Mouse (Mus musculus) stomach, postnatal 0 days (tissue): ENCODE results near the gene Mettl7a1. TPM values are rescaled to one million over a fixed set of nuclear protein-coding genes. Genes with fewer than 3 reads are reported as not detected.
"Not testable (repeated sequence)": the region's sequence is repeated elsewhere in the genome, so short reads cannot be mapped to it uniquely, and the experiment has no call there.

Experiments
- ATAC-seq: fragments of 200-750 bp; cut with Nextera tagmentation; 2 replicates; pipeline ENCODE4 v1.8.0; 2017; ENCODE audit not compliant: low FRiP score, low TSS enrichment
- DNase-seq: peaks from one replicate; pipeline ENCODE4 v3.0.0-alpha.2; 2016; ENCODE audit warnings: low spot score
- H3K27ac ChIP-seq: fragments of 300-500 bp; sonication (generic); replicated peaks from 2 replicates; pipeline ENCODE4 v1.5.1; 2014; ENCODE audit warnings: mild to moderate bottlenecking, control low read depth
- H3K27me3 ChIP-seq: fragments of 300-500 bp; sonication (generic); 2 replicates; pipeline ENCODE4 v1.6.1; 2014; ENCODE audit warnings: low read length; ENCODE audit not compliant: control insufficient read depth, insufficient read depth
- H3K36me3 ChIP-seq: fragments of 300-500 bp; sonication (generic); 2 replicates; pipeline ENCODE4 v1.6.1; 2014; ENCODE audit warnings: low read length, mixed read lengths; ENCODE audit not compliant: control insufficient read depth, insufficient read depth
- H3K4me1 ChIP-seq: fragments of 300-500 bp; sonication (generic); replicated peaks from 2 replicates; pipeline ENCODE4 v1.6.1; 2014; ENCODE audit warnings: antibody characterized with exemption; ENCODE audit not compliant: control insufficient read depth, insufficient read depth
- H3K4me2 ChIP-seq: fragments of 300-500 bp; sonication (generic); replicated peaks from 2 replicates; pipeline ENCODE4 v1.6.1; 2014; ENCODE audit warnings: low read depth, mild to moderate bottlenecking, control low read depth, moderate library complexity
- H3K4me3 ChIP-seq: fragments of 300-500 bp; sonication (generic); 2 replicates; pipeline ENCODE4 v1.5.1; 2014; ENCODE audit warnings: low read depth, low read length, control low read depth
- H3K9ac ChIP-seq: fragments of 300-500 bp; sonication (generic); 2 replicates; pipeline ENCODE4 v1.6.1; 2014; ENCODE audit warnings: mild to moderate bottlenecking, low read length, control low read depth, mixed read lengths
- H3K9me3 ChIP-seq: fragments of 300-500 bp; sonication (generic); 2 replicates; pipeline ENCODE4 v1.6.1; 2016; ENCODE audit warnings: low read length; ENCODE audit not compliant: control insufficient read depth
- CTCF ChIP-seq: IDR thresholded peaks from 2 replicates; pipeline ENCODE4 v1.5.1; 2016; ENCODE audit warnings: antibody characterized with exemption, low read depth, mild to moderate bottlenecking, moderate library complexity
- EP300 ChIP-seq: optimal IDR thresholded peaks from 2 replicates; pipeline ENCODE3; 2016; ENCODE audit warnings: antibody characterized with exemption
- WGBS: fragments of 180-500 bp; shearing (Covaris S2); extraction: QIAGEN DNeasy Blood & Tissue Kit; methylation state at CpG from one replicate; pipeline ENCODE4 v1.1.7; 2014; 5-methylcytosine and 5-hydroxymethylcytosine counted together
- polyA plus RNA-seq: library from polyadenylated mRNA; unstranded; fragments of >200 nt; fragmentation: Nextera tagmentation; extraction: Ambion mirVana; gene quantifications from 2 replicates; pipeline ENCODE4 v1.2.1, GENCODE M21; 2015

Gene Mettl7a1
- polyA plus RNA-seq, 1 experiment from 2014 or later = 9.1 TPM

DNA sequence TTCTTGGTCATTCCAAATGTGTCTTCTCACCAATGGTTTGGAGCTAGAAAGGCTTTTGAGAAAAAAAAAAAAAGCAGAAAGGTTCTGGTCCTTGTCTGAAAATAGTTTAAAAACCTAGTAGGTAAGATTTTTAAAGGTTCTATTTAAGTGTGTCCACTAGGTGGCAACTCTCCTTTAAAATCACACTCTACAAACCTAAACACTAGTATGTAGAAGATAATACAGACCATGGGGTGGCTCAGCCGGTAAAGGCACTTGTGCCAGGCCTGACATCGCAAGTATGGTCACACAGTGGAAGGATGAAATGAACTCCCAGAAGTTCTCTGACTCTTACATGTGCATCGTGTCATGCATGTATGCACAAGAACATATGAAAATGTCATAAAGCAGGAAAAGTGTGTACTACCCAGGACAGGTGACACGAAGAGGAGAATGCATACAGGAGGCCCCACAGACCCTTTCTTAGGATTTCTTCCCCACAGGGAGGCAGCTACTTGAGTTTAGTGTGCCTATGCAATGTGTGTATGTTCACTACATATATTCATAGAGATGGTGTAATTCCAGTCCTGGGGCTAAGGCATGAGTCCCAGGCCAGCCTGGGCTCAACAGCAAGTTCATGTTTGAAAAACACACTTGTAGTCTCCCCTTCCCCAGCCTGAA, 40.6 kb upstream of the Mettl7a1 start:
- no peaks in the 10 kb centered on the region for H3K4me1 ChIP-seq
- no peaks in the 10 kb centered on the region for H3K27me3 ChIP-seq
- H3K9ac ChIP-seq = no peak overlapping the region
- WGBS = 25% methylated on average over 4 of the region's 4 CpGs
- DNase-seq (no peak), ATAC-seq (no peak)
- H3K4me2 ChIP-seq = no peak overlapping the region
- H3K4me3 ChIP-seq = no peak overlapping the region
- H3K9me3 ChIP-seq = no peaks in the 10 kb centered on the region
- TF ChIP-seq EP300 (no peak), CTCF (peak; percentile 72)
- no peaks in the 10 kb centered on the region for H3K36me3 ChIP-seq
- no peak overlapping the region for H3K27ac ChIP-seq

DNA sequence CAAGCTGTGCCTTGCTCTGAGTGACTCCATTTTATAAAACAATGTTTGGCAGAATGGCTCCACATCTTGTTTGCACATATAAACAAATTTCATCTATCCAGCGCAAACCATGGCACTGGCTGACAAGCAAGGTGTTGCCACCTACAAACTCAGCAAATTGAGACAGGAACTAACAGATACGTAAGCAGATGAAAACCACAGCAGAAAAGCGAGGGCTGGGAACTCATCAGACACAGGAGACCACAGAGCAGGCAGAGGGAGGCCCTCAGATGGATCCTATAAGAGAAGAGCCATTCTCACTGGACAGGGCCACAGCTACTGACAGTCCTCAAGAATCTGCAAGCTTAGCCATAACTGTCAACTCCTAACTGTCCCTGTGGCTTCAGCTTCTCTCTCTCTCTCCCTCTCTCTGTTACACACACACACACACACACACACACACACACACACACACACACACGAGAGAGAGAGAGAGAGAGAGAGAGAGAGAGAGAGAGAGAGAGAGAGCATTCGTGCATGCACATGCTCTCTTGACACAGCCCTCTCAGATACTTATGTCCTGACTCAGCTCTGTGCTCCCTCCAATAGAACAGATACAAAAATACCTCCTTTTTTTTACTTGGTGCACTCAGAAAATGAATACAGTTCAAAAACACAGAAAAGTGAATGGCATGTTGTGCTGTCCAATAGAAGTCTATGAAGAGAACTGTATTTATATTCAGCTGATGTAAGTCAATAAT, 38.2 kb upstream of the Mettl7a1 start:
- Histone ChIP-seq H3K27ac (no peak overlapping the region), H3K36me3 (no peaks in the 10 kb centered on the region), H3K4me3 (no peak overlapping the region), H3K9ac (no peak overlapping the region), H3K27me3 (no peaks in the 10 kb centered on the region), H3K4me2 (no peak overlapping the region), H3K4me1 (no peaks in the 10 kb centered on the region), H3K9me3 (no peaks in the 10 kb centered on the region)
- WGBS = 65% methylated on average over 5 of the region's 5 CpGs
- no peak for TF ChIP-seq CTCF
- TF ChIP-seq EP300 = no peak
- ATAC-seq = no peak
- no peak for DNase-seq

DNA sequence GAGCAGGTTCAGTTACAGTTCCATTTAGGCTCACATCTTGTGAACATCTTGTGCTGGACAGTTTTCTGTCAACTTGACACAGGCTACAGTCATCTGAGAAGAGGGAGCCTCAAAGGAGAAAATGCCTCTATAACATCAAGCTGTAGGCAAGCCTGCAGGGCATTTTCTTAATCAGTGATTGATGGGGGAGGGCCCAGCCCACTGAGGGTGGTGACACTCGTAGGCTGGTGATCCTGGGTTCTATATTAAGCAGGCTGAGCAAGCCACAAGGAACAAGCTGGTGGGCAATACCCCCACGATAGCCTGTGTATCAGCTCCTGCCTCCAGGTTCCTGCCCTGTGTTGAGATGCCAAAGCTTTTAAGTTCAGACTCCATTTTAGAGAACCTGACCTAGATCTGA, 35.0 kb upstream of the Mettl7a1 start:
- no peak overlapping the region for H3K27ac ChIP-seq
- whole genome bisulfite sequencing = 69% methylated on average over 2 of the region's 2 CpGs
- DNase-seq (no peak), ATAC-seq (no peak)
- no peaks in the 10 kb centered on the region for H3K27me3 ChIP-seq
- no peaks in the 10 kb centered on the region for H3K4me1 ChIP-seq
- no peaks in the 10 kb centered on the region for H3K36me3 ChIP-seq
- no peaks in the 10 kb centered on the region for H3K9me3 ChIP-seq
- H3K9ac ChIP-seq = no peak overlapping the region
- TF ChIP-seq EP300 = no peak
- no peak for TF ChIP-seq CTCF
- no peak overlapping the region for H3K4me3 ChIP-seq
- H3K4me2 ChIP-seq = no peak overlapping the region

DNA sequence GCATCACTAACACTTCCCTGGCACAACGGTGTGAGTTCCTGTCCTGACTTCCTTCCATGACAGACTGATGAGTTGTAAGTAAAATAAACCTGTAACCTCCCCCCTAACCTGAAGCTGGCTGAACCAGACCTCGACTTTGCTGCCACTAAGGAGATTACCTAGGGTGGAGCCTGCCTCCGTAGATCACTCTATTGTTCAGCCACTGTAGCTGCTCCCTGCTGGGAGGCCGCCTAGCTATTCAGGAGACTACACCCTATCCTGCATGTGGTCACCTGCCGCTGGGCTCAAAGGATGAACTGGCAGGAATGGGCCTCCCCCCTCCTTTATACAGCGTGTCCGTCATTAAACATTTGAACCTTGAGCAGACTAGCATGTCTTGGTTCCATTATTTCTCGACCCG, 34.2 kb upstream of the Mettl7a1 start:
- no peak overlapping the region for H3K27ac ChIP-seq
- H3K27me3 ChIP-seq = no peaks in the 10 kb centered on the region
- no peak overlapping the region for H3K4me3 ChIP-seq
- H3K9me3 ChIP-seq = no peaks in the 10 kb centered on the region
- H3K4me1 ChIP-seq = no peaks in the 10 kb centered on the region
- no peak for TF ChIP-seq EP300
- TF ChIP-seq CTCF = no peak
- H3K9ac ChIP-seq = no peak overlapping the region
- no peaks in the 10 kb centered on the region for H3K36me3 ChIP-seq
- 29% methylated on average over 9 of the region's 9 CpGs for WGBS
- no peak overlapping the region for H3K4me2 ChIP-seq
- DNase-seq = peak; percentile 25
- no peak for ATAC-seq

DNA sequence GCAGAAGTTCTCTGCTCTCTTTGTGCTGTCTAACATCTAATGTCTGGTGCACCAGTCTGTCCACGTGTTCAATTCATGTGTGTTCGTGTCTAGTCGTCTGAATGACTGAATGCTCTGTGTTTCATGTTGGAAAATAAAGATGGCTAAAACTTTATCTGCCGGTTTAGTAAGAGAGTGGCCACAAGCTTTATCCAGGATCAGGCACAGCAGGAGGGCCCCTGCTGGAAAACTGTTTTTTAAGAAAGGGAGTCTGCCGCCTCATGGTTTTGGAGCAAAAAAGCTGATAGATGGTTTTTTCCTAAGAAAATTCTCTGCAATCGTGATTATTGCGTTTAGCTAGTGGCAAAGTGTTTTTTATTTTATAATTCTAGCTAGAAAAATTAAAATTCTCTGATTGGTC, 33.3 kb upstream of the Mettl7a1 start:
- not testable (repeated sequence) for ATAC-seq, DNase-seq
- 43% methylated on average over 7 of the region's 7 CpGs for WGBS

DNA sequence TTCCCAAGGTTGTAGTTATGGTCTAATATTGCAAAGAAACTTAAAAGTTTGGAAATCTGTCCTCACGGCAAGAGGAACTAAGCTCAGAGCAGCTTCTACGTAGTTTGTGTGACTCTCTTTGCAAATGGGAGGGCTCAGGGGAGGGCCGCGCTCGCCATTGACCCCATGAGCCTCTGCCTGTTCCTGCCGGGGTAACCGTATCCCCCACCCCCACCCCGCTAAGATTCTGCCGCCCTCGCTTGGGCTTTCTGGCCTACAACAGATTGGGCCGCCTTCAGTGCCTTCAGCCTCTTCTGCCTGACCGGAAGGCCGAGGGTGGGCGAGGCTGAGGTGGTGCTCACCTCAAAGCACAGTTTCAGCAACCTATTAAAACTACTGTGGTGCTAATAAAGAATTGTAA, 32.5 kb upstream of the Mettl7a1 start:
- Histone ChIP-seq H3K4me3 (no peak overlapping the region), H3K27me3 (no peaks in the 10 kb centered on the region), H3K4me2 (no peak overlapping the region), H3K36me3 (no peaks in the 10 kb centered on the region), H3K9me3 (no peaks in the 10 kb centered on the region), H3K4me1 (no peaks in the 10 kb centered on the region), H3K9ac (no peak overlapping the region), H3K27ac (no peak overlapping the region)
- TF ChIP-seq EP300 = no peak
- TF ChIP-seq CTCF = no peak
- 71% methylated on average over 14 of the region's 14 CpGs for WGBS
- no peak for DNase-seq
- no peak for ATAC-seq

More for the DNA sequence above, 33.3 kb upstream of the Mettl7a1 start:
- not testable (repeated sequence) for H3K4me3 ChIP-seq, H3K4me2 ChIP-seq, H3K27me3 ChIP-seq, H3K4me1 ChIP-seq, H3K27ac ChIP-seq, H3K9me3 ChIP-seq, H3K9ac ChIP-seq, H3K36me3 ChIP-seq

DNA sequence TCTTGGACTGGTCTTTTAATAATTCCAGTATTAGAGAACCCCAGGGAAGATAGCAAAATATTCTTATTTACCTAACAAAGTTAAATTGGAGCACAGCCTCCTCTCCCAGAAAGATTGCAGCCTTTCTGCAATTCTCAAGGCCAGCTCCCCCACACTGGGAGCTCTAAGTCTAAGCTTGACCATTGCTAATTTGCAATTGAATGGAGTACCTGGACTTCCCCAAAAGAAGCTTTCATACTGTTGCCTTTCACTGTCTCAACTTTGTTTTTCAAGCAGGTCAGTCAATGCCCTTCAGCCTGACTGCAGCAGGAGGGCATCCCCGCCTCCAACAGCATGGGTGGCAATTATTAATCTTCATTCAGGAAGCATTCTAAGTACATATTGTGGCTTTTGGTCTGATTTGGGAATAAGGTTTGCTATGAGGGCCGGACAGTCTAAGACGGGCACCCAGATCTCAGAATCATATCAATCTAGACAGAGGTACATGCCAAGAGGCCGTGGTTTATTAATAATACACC, 30.1 kb upstream of the Mettl7a1 start:
- not testable (repeated sequence) for H3K4me1 ChIP-seq, DNase-seq, H3K4me2 ChIP-seq, H3K36me3 ChIP-seq, H3K27ac ChIP-seq, H3K27me3 ChIP-seq, H3K9me3 ChIP-seq, H3K4me3 ChIP-seq, ATAC-seq, H3K9ac ChIP-seq
- WGBS = 90% methylated on average over 4 of the region's 4 CpGs
